Mouse (Mus musculus) MN1 (cell line): ENCODE data around the gene Taf1b.

Experiments used
- DNase-seq: peaks from one replicate; pipeline ENCODE4 v3.0.0-alpha.2; 2016; ENCODE audit warnings: low spot score

Taf1b gene

GRCm38 (mm10) chr12:24603266-24603665 is 105.1 kb downstream of the Taf1b start:
- DNase-seq = peak; percentile 73

DNA sequence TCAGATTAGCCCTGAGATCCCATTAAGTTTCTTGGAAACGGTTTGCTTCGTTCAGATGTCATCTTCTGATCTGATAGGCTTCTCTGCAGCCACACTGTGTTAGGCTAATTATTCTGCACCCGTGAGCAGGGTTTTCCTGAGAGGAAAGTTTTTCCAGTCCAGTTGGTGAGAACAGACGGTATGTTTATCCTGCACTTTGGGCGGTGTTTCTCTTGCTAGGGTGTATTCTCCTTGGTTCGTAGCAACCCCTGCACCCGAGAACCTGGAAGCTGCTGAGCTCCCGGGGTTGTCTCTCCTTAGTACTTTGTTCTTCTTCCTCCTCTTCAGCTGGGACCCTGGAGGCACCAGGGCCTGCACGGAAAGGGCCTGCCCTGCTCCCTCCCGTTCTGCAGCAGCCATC is 108.0 kb downstream of the Taf1b start:
- DNase-seq = no peak
